Mouse (Mus musculus): ENCODE measurements around the gene Gm11939. TPM values are rescaled to one million over a fixed set of nuclear protein-coding genes. Genes with fewer than 3 reads are reported as not detected.

Gene Gm11939
- polyA plus RNA-seq, 1 experiment from 2014 or later = not detected

Other genes with a start within 250 kb of the Gm11939 start
- not detected in 2 replicates for gene Krt25, start 236.5 kb downstream of the Gm11939 start, polyA plus RNA-seq (2016; fragmentation: Nextera tagmentation; extraction: Ambion mirVana)
- not detected in 2 replicates for gene Krt26, start 221.5 kb downstream of the Gm11939 start, polyA plus RNA-seq (2016; fragmentation: Nextera tagmentation; extraction: Ambion mirVana)
- gene Krt27, start 208.4 kb downstream of the Gm11939 start, polyA plus RNA-seq (2016; fragmentation: Nextera tagmentation; extraction: Ambion mirVana) = 0.12 TPM in 1 of 2 replicates, not detected in the other
- 0.12 and 0.20 TPM in 2 replicates for gene Krt28, start 184.6 kb downstream of the Gm11939 start, polyA plus RNA-seq (2016; fragmentation: Nextera tagmentation; extraction: Ambion mirVana)
- gene Krt10, start 170.1 kb downstream of the Gm11939 start, polyA plus RNA-seq (2016; fragmentation: Nextera tagmentation; extraction: Ambion mirVana) = 16.6 and 18.8 TPM in 2 replicates
- not detected in 2 replicates for gene Krt12, start 137.2 kb downstream of the Gm11939 start, polyA plus RNA-seq (2016; fragmentation: Nextera tagmentation; extraction: Ambion mirVana)
- 3.6 and 4.1 TPM in 2 replicates for gene Krt20, start 121.3 kb downstream of the Gm11939 start, polyA plus RNA-seq (2016; fragmentation: Nextera tagmentation; extraction: Ambion mirVana)
- 0.27 and 0.52 TPM in 2 replicates for gene Krt23, start 66.3 kb downstream of the Gm11939 start, polyA plus RNA-seq (2016; fragmentation: Nextera tagmentation; extraction: Ambion mirVana)
- not detected in 2 replicates for gene Krt39, start 38.1 kb downstream of the Gm11939 start, polyA plus RNA-seq (2016; fragmentation: Nextera tagmentation; extraction: Ambion mirVana)
- not detected in 2 replicates for gene Krt40, start 16.3 kb downstream of the Gm11939 start, polyA plus RNA-seq (2016; fragmentation: Nextera tagmentation; extraction: Ambion mirVana)
- gene Krtap3-3, start 8.6 kb downstream of the Gm11939 start, polyA plus RNA-seq (2016; fragmentation: Nextera tagmentation; extraction: Ambion mirVana) = not detected in 2 replicates
- gene Krtap3-2, start 2.6 kb downstream of the Gm11939 start, polyA plus RNA-seq (2016; fragmentation: Nextera tagmentation; extraction: Ambion mirVana) = not detected in 2 replicates
- not detected in 2 replicates for gene Krtap3-1, start 7.2 kb upstream of the Gm11939 start, polyA plus RNA-seq (2016; fragmentation: Nextera tagmentation; extraction: Ambion mirVana)
- gene Krtap1-5, start 21.6 kb upstream of the Gm11939 start, polyA plus RNA-seq (2016; fragmentation: Nextera tagmentation; extraction: Ambion mirVana) = not detected in 2 replicates
- not detected in 2 replicates for gene Krtap1-4, start 24.2 kb upstream of the Gm11939 start, polyA plus RNA-seq (2016; fragmentation: Nextera tagmentation; extraction: Ambion mirVana)
- not detected in 2 replicates for gene Krtap1-3, start 31.9 kb upstream of the Gm11939 start, polyA plus RNA-seq (2016; fragmentation: Nextera tagmentation; extraction: Ambion mirVana)
- not detected in 2 replicates for gene Krtap9-3, start 38.6 kb upstream of the Gm11939 start, polyA plus RNA-seq (2016; fragmentation: Nextera tagmentation; extraction: Ambion mirVana)
- gene Gm11938, start 43.8 kb upstream of the Gm11939 start, polyA plus RNA-seq (2016; fragmentation: Nextera tagmentation; extraction: Ambion mirVana) = not detected in 2 replicates
- gene Gm11937, start 50.7 kb upstream of the Gm11939 start, polyA plus RNA-seq (2016; fragmentation: Nextera tagmentation; extraction: Ambion mirVana) = not detected in 2 replicates
- not detected in 2 replicates for gene Krtap2-4, start 55.4 kb upstream of the Gm11939 start, polyA plus RNA-seq (2016; fragmentation: Nextera tagmentation; extraction: Ambion mirVana)
- gene Gm11562, start 61.0 kb upstream of the Gm11939 start, polyA plus RNA-seq (2016; fragmentation: Nextera tagmentation; extraction: Ambion mirVana) = not detected in 2 replicates
- gene Krtap4-1, start 68.8 kb upstream of the Gm11939 start, polyA plus RNA-seq (2016; fragmentation: Nextera tagmentation; extraction: Ambion mirVana) = not detected in 2 replicates
- not detected in 2 replicates for gene Krtap4-2, start 75.6 kb upstream of the Gm11939 start, polyA plus RNA-seq (2016; fragmentation: Nextera tagmentation; extraction: Ambion mirVana)
- not detected in 2 replicates for gene Krtap4-7, start 84.6 kb upstream of the Gm11939 start, polyA plus RNA-seq (2016; fragmentation: Nextera tagmentation; extraction: Ambion mirVana)
- gene Gm11555, start 90.8 kb upstream of the Gm11939 start, polyA plus RNA-seq (2016; fragmentation: Nextera tagmentation; extraction: Ambion mirVana) = not detected in 2 replicates
- not detected in 2 replicates for gene Gm11563, start 99.5 kb upstream of the Gm11939 start, polyA plus RNA-seq (2016; fragmentation: Nextera tagmentation; extraction: Ambion mirVana)
- not detected in 2 replicates for gene Krtap4-6, start 106.5 kb upstream of the Gm11939 start, polyA plus RNA-seq (2016; fragmentation: Nextera tagmentation; extraction: Ambion mirVana)
- gene Gm14190, start 131.3 kb upstream of the Gm11939 start, polyA plus RNA-seq (2016; fragmentation: Nextera tagmentation; extraction: Ambion mirVana) = not detected in 2 replicates
- not detected in 2 replicates for gene Gm14180, start 174.8 kb upstream of the Gm11939 start, polyA plus RNA-seq (2016; fragmentation: Nextera tagmentation; extraction: Ambion mirVana)
- not detected in 2 replicates for gene Gm11595, start 213.4 kb upstream of the Gm11939 start, polyA plus RNA-seq (2016; fragmentation: Nextera tagmentation; extraction: Ambion mirVana)
- not detected in 2 replicates for gene Krtap4-8, start 221.2 kb upstream of the Gm11939 start, polyA plus RNA-seq (2016; fragmentation: Nextera tagmentation; extraction: Ambion mirVana)
- gene Krtap4-9, start 225.7 kb upstream of the Gm11939 start, polyA plus RNA-seq (2016; fragmentation: Nextera tagmentation; extraction: Ambion mirVana) = not detected in 2 replicates
- not detected in 2 replicates for gene Gm11596, start 234.0 kb upstream of the Gm11939 start, polyA plus RNA-seq (2016; fragmentation: Nextera tagmentation; extraction: Ambion mirVana)
- not detected in 2 replicates for gene Gm11569, start 239.5 kb upstream of the Gm11939 start, polyA plus RNA-seq (2016; fragmentation: Nextera tagmentation; extraction: Ambion mirVana)
- gene Gm11554, start 245.0 kb upstream of the Gm11939 start, polyA plus RNA-seq (2016; fragmentation: Nextera tagmentation; extraction: Ambion mirVana) = not detected in 2 replicates

All from heart, embryonic 12.5 days (tissue).